Mouse (Mus musculus) bone marrow macrophage, adult 2 months (primary cell): ENCODE results near the gene Snx30.

Experiments
- CTCF ChIP-seq: IDR thresholded peaks from 2 replicates; pipeline ENCODE4 v1.5.1; 2012; ENCODE audit warnings: low read depth, mild to moderate bottlenecking, low read length, moderate library complexity
- POLR2A ChIP-seq: IDR thresholded peaks from 2 replicates; pipeline ENCODE4 v1.6.1; 2012; ENCODE audit warnings: mild to moderate bottlenecking, low read depth, low read length, borderline replicate concordance

GRCm38 (mm10) chr4:59859693-59860425 lies 54.2 kb downstream of the Snx30 start:
- no peak for TF ChIP-seq CTCF
- TF ChIP-seq POLR2A: no peak
